Comparison of ENCODE assay signal across 24 mouse cellular contexts in the genomic region with DNA sequence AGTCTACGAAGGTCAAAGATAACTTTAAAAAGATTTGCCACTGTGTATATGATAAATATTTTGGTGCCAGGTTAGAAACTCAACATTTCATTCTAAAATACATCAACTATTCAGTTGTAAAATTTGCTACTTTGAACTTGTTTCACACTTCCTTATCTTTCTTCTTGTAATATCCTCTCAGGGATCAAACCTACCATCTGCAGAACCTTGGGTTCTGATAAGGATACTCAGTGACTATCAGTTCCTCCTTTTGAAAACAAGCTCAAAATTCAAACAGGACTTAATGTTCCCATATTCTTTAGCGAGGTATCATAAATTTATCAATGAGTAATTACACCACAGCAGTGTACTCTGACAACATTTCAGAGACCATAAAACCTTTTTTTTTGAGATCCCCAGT. TPM values are rescaled to one million over a fixed set of nuclear protein-coding genes. Genes with fewer than 3 reads are reported as not detected.
"Had no signal": no experiment of that assay in that cellular context is flagged by ENCODE, and none has a peak within 500 bp of the region (broad histone marks: within the 10 kb centered on the region; RNA-seq: fewer than 3 reads in every experiment).

No protein-coding gene starts in this region.

- H3K9me3 ChIP-seq: midbrain, embryonic 13.5 days; midbrain, embryonic 15.5 days; neural tube, embryonic 12.5 days; stomach, embryonic 15.5 days had no signal

- H3K27me3 ChIP-seq: midbrain, embryonic 13.5 days; midbrain, embryonic 15.5 days; neural tube, embryonic 12.5 days; stomach, embryonic 15.5 days had no signal

- ATAC-seq: midbrain, embryonic 13.5 days; midbrain, embryonic 15.5 days had no signal

- H3K4me3 ChIP-seq: midbrain, embryonic 13.5 days; midbrain, embryonic 15.5 days; neural tube, embryonic 12.5 days; stomach, embryonic 15.5 days had no signal

- H3K4me1 ChIP-seq: midbrain, embryonic 13.5 days; midbrain, embryonic 15.5 days; neural tube, embryonic 12.5 days; stomach, embryonic 15.5 days had no signal

- H3K27ac ChIP-seq: midbrain, embryonic 13.5 days; midbrain, embryonic 15.5 days; neural tube, embryonic 12.5 days; stomach, embryonic 15.5 days; stomach, postnatal 0 days had no signal

- H3K4me2 ChIP-seq: lung, embryonic 14.5 days; midbrain, embryonic 11.5 days; midbrain, embryonic 13.5 days; midbrain, embryonic 15.5 days; neural tube, embryonic 12.5 days; stomach, embryonic 15.5 days had no signal

- H3K36me3 ChIP-seq: midbrain, embryonic 13.5 days; midbrain, embryonic 15.5 days; neural tube, embryonic 12.5 days; stomach, embryonic 15.5 days had no signal

- H3K9ac ChIP-seq: lung, embryonic 14.5 days; midbrain, embryonic 13.5 days; midbrain, embryonic 15.5 days; neural tube, embryonic 12.5 days; stomach, embryonic 15.5 days had no signal

- DNase-seq: lung, adult 18-20 months; lung, embryonic 14.5 days; lung, postnatal 10 days; lung, postnatal 4 days; right cerebral cortex, postnatal 14 days; thymus, adult 2 months; thymus, postnatal 25 days; thymus, postnatal 4 days had no signal

RNA-seq across cellular contexts. Expression of gene Tmprss11e, which starts 30.6 kb away (rescaled TPM):
- total RNA-seq: megakaryocyte, adult 5-6 weeks; megakaryocyte-erythroid progenitor cell, adult 5-6 weeks; midbrain, postnatal 0 days; monocyte, adult 5-6 weeks; neutrophil, adult 5-6 weeks had no signal
- polyA plus RNA-seq: liver, embryonic 16.5 days; lung, embryonic 14.5 days; lung, embryonic 16.5 days; midbrain, embryonic 11.5 days; midbrain, embryonic 15.5 days; midbrain, postnatal 0 days; neural tube, embryonic 12.5 days; neural tube, embryonic 14.5 days; spleen, adult 2 months; thymus, adult 2 months had no signal

RNA-seq across cellular contexts. Expression of gene Tmprss11b, which starts 38.8 kb away (rescaled TPM):
- total RNA-seq: megakaryocyte, adult 5-6 weeks; megakaryocyte-erythroid progenitor cell, adult 5-6 weeks; midbrain, postnatal 0 days; monocyte, adult 5-6 weeks had no signal
- polyA plus RNA-seq: liver, embryonic 16.5 days; lung, embryonic 14.5 days; lung, embryonic 16.5 days; midbrain, embryonic 11.5 days; midbrain, embryonic 13.5 days; midbrain, embryonic 15.5 days; midbrain, postnatal 0 days; neural tube, embryonic 12.5 days; neural tube, embryonic 14.5 days; spleen, adult 2 months; urinary bladder, adult 2 months had no signal
